Mouse (Mus musculus): ENCODE measurements around the gene Il20rb. TPM values are rescaled to one million over a fixed set of nuclear protein-coding genes. Genes with fewer than 3 reads are reported as not detected.
A peak's percentile ranks its signal among the peaks of the same experiment; 100 is the strongest.

Gene Il20rb
- polyA plus RNA-seq, 1 experiment from 2014 or later = 3.7 TPM

DNA sequence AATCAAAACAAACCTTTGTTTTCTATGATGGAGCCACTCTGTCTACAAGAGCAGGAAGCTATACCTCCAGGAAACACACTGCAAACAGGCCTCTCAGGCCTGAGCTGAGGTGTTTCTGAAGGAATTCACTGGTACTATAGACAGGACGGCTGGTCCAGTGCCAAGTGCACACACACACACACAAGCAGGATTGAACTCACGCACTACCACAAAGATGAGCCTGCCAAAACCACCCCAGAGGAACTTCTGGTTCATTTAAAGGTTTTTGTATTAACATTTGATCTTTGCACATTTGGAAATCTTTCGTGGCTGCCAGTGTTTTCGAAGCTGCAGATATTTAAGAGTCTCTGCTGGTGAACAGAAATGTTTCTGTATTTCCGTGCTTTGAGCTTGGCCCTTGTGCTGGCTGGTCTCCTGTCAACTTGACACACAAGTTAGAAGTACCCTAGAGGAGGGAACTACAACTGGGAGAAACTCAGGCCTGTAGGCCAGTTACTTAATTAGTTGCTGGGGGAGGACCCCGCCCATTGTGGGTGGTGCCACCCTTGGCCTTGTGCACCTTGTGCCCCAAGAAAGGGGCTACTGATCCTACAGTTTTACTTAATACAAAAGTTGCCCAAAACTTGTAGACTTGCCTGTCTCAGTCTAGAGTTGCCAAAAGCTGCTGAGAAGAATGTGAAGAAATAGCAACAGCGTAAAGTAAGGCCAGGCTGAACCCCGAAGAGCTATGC, 49.6 kb downstream of the Il20rb start:
- whole genome bisulfite sequencing = 58% methylated on average over 8 of the region's 8 CpGs
- H3K4me3 ChIP-seq (ENCODE audit: low read depth, low read length) = no peak overlapping the region
- no peak overlapping the region for H3K4me2 ChIP-seq (ENCODE audit: low read depth, low read length)
- no peaks in the 10 kb centered on the region for H3K36me3 ChIP-seq (ENCODE audit: control insufficient read depth, insufficient read depth, low read length)
- no peaks in the 10 kb centered on the region for H3K27me3 ChIP-seq (replicated peaks; ENCODE audit: control insufficient read depth, insufficient read depth, low read length)
- no peak for ATAC-seq (ENCODE audit: low read depth)
- H3K27ac ChIP-seq (replicated peaks; ENCODE audit: low read depth, low read length) = peak overlapping the region; percentile 44
- H3K9me3 ChIP-seq (ENCODE audit: control insufficient read depth, low read length) = no peaks in the 10 kb centered on the region
- H3K4me1 ChIP-seq (ENCODE audit: control insufficient read depth, insufficient read depth, low read length) = peaks cover 3% of the 10 kb centered on the region; the same call in 1 of the 2 replicates
- DNase-seq (ENCODE audit: low spot score) = peak; percentile 56
- H3K9ac ChIP-seq (ENCODE audit: low read depth, low read length) = no peak overlapping the region

DNA sequence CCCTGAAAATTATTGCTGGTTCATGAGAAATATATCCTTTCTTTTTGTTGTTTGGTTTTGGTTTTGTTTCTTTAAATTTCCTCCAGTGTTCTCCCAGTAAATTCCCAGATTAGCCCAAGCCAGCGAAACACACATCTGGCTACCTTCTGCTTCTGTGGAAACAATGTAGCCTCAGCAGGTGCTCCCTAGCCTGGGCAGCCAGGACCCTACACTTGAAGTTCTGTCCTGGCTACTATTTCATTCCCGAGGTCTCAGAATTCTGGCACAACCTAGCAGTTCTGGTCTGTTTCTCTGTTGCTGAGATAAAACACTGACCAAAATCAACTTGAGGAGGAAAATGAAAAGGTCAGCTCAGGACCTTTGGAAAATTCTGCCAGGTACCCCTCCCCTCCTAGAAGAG, 55.2 kb downstream of the Il20rb start:
- Histone ChIP-seq H3K4me1 (ENCODE audit: control insufficient read depth, insufficient read depth, low read length) (peaks cover 14% of the 10 kb centered on the region), H3K4me3 (ENCODE audit: low read depth, low read length) (no peak overlapping the region), H3K9me3 (ENCODE audit: control insufficient read depth, low read length) (no peaks in the 10 kb centered on the region), H3K4me2 (ENCODE audit: low read depth, low read length) (no peak overlapping the region), H3K9ac (ENCODE audit: low read depth, low read length) (no peak overlapping the region), H3K27ac (replicated peaks; ENCODE audit: low read depth, low read length) (no peak overlapping the region), H3K27me3 (replicated peaks; ENCODE audit: control insufficient read depth, insufficient read depth, low read length) (no peaks in the 10 kb centered on the region), H3K36me3 (ENCODE audit: control insufficient read depth, insufficient read depth, low read length) (no peaks in the 10 kb centered on the region)
- ATAC-seq (ENCODE audit: low read depth) (no peak), DNase-seq (ENCODE audit: low spot score) (no peak)
- 31% methylated on average over 2 of the region's 2 CpGs for WGBS

DNA sequence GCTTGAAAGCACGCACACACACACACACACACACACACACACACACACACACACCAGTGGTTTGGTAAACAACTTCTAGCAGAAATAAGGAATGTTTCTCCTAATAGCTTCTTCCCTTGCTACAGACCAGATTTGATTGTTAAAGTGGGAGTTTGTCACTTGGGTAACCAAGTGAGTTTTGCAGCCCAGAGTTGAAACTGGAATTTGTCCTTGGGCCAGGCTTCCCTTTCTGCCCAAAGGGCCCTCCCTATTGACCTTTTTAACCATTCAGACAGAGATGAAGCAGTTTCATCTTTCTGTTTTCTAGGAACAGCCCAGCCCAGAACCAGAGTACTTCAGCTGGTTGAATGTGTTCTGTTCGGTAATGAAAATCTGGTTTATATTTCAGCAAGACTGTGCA, 55.7 kb downstream of the Il20rb start:
- H3K9ac ChIP-seq (ENCODE audit: low read depth, low read length) = no peak overlapping the region
- DNase-seq (ENCODE audit: low spot score) (no peak), ATAC-seq (ENCODE audit: low read depth) (no peak)
- H3K27ac ChIP-seq (replicated peaks; ENCODE audit: low read depth, low read length) = 0 out of 2 replicates have a peak overlapping the region, but pooled peaks have one; percentile 11
- H3K9me3 ChIP-seq (ENCODE audit: control insufficient read depth, low read length) = no peaks in the 10 kb centered on the region
- H3K4me2 ChIP-seq (ENCODE audit: low read depth, low read length) = no peak overlapping the region
- WGBS = 34% methylated on average over 2 of the region's 2 CpGs
- H3K4me3 ChIP-seq (ENCODE audit: low read depth, low read length) = no peak overlapping the region
- H3K27me3 ChIP-seq (replicated peaks; ENCODE audit: control insufficient read depth, insufficient read depth, low read length) = no peaks in the 10 kb centered on the region
- no peaks in the 10 kb centered on the region for H3K36me3 ChIP-seq (ENCODE audit: control insufficient read depth, insufficient read depth, low read length)
- H3K4me1 ChIP-seq (ENCODE audit: control insufficient read depth, insufficient read depth, low read length) = peaks cover 14% of the 10 kb centered on the region

DNA sequence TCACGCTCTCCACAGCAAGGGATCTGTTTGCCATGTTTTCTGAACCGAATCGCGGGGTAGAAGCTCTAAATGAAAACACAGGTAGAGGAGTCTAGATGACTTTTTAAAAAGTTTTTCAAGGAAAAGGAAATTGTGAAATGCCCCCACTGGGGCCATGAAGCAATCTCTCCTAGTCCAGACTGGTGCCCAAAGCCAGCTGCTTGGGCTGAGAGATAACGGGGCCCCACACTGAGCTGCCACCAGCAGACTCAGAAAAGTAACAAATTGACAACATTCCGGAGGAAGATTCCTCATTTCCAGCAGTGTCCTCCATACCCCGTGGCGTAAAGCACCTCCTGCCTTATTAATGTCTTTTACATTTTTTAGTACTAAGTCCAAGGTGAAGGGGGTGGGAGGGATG, 66.9 kb downstream of the Il20rb start:
- H3K9me3 ChIP-seq (ENCODE audit: control insufficient read depth, low read length) = no peaks in the 10 kb centered on the region
- no peak overlapping the region for H3K4me2 ChIP-seq (ENCODE audit: low read depth, low read length)
- ATAC-seq (ENCODE audit: low read depth) (no peak), DNase-seq (ENCODE audit: low spot score) (no peak)
- H3K27me3 ChIP-seq (replicated peaks; ENCODE audit: control insufficient read depth, insufficient read depth, low read length) = no peaks in the 10 kb centered on the region
- H3K9ac ChIP-seq (ENCODE audit: low read depth, low read length) = no peak overlapping the region
- H3K36me3 ChIP-seq (ENCODE audit: control insufficient read depth, insufficient read depth, low read length) = no peaks in the 10 kb centered on the region
- 72% methylated on average over 8 of the region's 8 CpGs for WGBS
- no peak overlapping the region for H3K4me3 ChIP-seq (ENCODE audit: low read depth, low read length)
- H3K27ac ChIP-seq (replicated peaks; ENCODE audit: low read depth, low read length) = no peak overlapping the region
- H3K4me1 ChIP-seq (ENCODE audit: control insufficient read depth, insufficient read depth, low read length) = 0 out of 2 replicates have a peak, but pooled peaks cover 3% of the 10 kb centered on the region

DNA sequence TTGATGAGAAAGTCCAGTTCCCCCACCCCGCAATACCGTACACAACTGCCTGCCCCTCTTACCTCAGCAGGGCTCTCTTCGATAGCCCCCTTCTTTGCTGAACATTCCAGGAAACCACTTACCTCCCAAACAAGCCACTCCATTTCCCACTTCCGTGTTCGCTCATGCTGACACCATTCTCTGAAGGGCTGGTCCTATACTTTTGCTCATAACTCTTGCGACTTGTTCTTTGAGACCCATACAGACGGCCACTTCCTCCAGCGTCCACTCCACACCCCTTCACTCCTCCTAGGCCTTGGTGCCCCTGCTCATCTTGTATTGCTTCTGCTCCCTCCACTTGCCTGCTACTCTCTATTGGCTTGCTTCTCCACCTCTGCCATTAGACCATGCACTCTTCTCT, 67.5 kb downstream of the Il20rb start:
- DNase-seq (ENCODE audit: low spot score) (no peak), ATAC-seq (ENCODE audit: low read depth) (no peak)
- Histone ChIP-seq H3K4me2 (ENCODE audit: low read depth, low read length) (no peak overlapping the region), H3K27me3 (replicated peaks; ENCODE audit: control insufficient read depth, insufficient read depth, low read length) (no peaks in the 10 kb centered on the region), H3K27ac (replicated peaks; ENCODE audit: low read depth, low read length) (no peak overlapping the region), H3K36me3 (ENCODE audit: control insufficient read depth, insufficient read depth, low read length) (no peaks in the 10 kb centered on the region), H3K4me1 (ENCODE audit: control insufficient read depth, insufficient read depth, low read length) (0 out of 2 replicates have a peak, but pooled peaks cover 3% of the 10 kb centered on the region), H3K9ac (ENCODE audit: low read depth, low read length) (no peak overlapping the region), H3K9me3 (ENCODE audit: control insufficient read depth, low read length) (no peaks in the 10 kb centered on the region), H3K4me3 (ENCODE audit: low read depth, low read length) (no peak overlapping the region)
- 84% methylated on average over 8 of the region's 8 CpGs for WGBS

DNA sequence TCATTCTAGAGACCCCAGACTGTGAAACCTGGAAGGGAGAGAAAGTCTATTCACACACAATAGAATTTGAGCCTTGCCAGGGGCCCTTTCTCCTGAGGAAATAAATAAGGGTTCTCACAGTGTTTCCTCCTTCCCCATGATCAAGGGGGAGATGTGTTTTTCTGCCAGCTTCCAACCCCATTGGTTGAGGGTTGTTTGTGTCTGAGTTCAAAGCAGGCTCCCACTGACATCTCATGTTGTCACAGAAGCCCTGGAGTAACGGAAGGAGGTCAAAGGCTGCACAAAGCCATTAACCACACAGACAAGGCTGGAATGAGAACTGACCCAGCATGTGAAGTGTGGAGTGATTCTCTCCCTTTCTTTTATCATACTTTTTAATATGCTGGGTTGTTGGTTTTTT, 69.8 kb downstream of the Il20rb start:
- Histone ChIP-seq H3K27ac (replicated peaks; ENCODE audit: low read depth, low read length) (no peak overlapping the region), H3K4me3 (ENCODE audit: low read depth, low read length) (no peak overlapping the region), H3K9me3 (ENCODE audit: control insufficient read depth, low read length) (no peaks in the 10 kb centered on the region), H3K36me3 (ENCODE audit: control insufficient read depth, insufficient read depth, low read length) (no peaks in the 10 kb centered on the region), H3K4me1 (ENCODE audit: control insufficient read depth, insufficient read depth, low read length) (0 out of 2 replicates have a peak, but pooled peaks cover 3% of the 10 kb centered on the region), H3K9ac (ENCODE audit: low read depth, low read length) (no peak overlapping the region), H3K4me2 (ENCODE audit: low read depth, low read length) (no peak overlapping the region), H3K27me3 (replicated peaks; ENCODE audit: control insufficient read depth, insufficient read depth, low read length) (no peaks in the 10 kb centered on the region)
- DNase-seq (ENCODE audit: low spot score) (no peak), ATAC-seq (ENCODE audit: low read depth) (no peak)
- WGBS = 46% methylated on average over 1 of the region's 1 CpGs

DNA sequence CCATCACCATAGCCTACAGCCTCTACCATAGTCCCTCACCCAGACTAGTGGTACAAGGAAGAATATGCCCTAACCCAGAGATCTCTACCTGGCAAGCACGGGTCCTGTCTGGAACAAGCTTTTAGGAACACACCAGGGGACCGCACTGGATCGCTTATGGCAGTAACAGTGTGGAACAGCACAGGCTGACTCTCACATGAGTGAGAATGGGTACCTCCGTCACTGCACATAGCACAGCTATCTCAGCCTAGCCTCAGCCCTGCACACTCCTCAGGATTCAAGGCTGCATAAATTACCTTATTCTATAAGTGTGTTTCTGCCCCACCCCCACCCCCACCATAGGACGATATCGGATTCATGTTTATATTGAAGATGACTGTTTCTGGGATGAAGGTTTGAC, 70.3 kb downstream of the Il20rb start:
- 0 out of 2 replicates have a peak, but pooled peaks cover 3% of the 10 kb centered on the region for H3K4me1 ChIP-seq (ENCODE audit: control insufficient read depth, insufficient read depth, low read length)
- H3K27ac ChIP-seq (replicated peaks; ENCODE audit: low read depth, low read length) = no peak overlapping the region
- DNase-seq (ENCODE audit: low spot score) = no peak

DNA sequence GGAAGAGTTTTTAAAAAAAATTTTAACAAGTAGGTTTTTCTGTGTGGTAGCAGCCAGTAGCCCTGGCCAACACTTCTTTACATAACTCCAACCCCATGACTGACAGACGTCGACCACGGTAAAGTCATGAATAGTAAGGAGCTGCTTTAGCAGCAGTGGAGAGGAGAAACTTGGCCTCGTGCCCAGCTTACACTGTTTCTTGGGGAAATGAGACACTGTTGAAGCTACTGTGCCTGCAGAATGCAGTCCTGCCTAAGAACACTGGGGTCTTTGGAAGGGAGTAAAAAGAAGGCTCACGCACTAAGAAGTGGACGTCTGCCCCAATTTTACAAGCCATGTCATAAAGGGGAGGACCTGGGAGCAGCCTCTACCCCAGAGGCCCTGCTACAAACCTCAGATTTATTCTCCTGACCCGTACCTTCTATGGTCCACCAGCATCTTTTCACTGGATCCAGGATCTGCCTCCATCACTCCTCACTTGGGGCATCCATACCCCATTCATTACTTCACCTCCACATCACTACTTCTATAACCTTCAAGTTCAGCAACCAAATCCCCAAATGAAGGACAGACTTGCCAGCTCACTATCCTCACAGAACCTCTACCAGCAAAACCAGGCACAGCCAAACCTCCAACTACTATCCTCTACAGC, 71.1 kb downstream of the Il20rb start:
- Histone ChIP-seq H3K4me3 (ENCODE audit: low read depth, low read length) (no peak overlapping the region), H3K27me3 (replicated peaks; ENCODE audit: control insufficient read depth, insufficient read depth, low read length) (no peaks in the 10 kb centered on the region), H3K9me3 (ENCODE audit: control insufficient read depth, low read length) (no peaks in the 10 kb centered on the region), H3K4me1 (ENCODE audit: control insufficient read depth, insufficient read depth, low read length) (0 out of 2 replicates have a peak, but pooled peaks cover 3% of the 10 kb centered on the region), H3K4me2 (ENCODE audit: low read depth, low read length) (no peak overlapping the region), H3K9ac (ENCODE audit: low read depth, low read length) (no peak overlapping the region), H3K36me3 (ENCODE audit: control insufficient read depth, insufficient read depth, low read length) (no peaks in the 10 kb centered on the region), H3K27ac (replicated peaks; ENCODE audit: low read depth, low read length) (no peak overlapping the region)
- ATAC-seq (ENCODE audit: low read depth) (peak; percentile 71), DNase-seq (ENCODE audit: low spot score) (peak; percentile 87)
- WGBS = 35% methylated on average over 7 of the region's 7 CpGs

More for the DNA sequence above, 70.3 kb downstream of the Il20rb start:
- no peak overlapping the region for H3K4me2 ChIP-seq (ENCODE audit: low read depth, low read length)
- H3K9ac ChIP-seq (ENCODE audit: low read depth, low read length) = no peak overlapping the region
- no peak overlapping the region for H3K4me3 ChIP-seq (ENCODE audit: low read depth, low read length)
- H3K9me3 ChIP-seq (ENCODE audit: control insufficient read depth, low read length) = no peaks in the 10 kb centered on the region
- 71% methylated on average over 6 of the region's 6 CpGs for WGBS
- ATAC-seq (ENCODE audit: low read depth) = no peak
- no peaks in the 10 kb centered on the region for H3K36me3 ChIP-seq (ENCODE audit: control insufficient read depth, insufficient read depth, low read length)
- no peaks in the 10 kb centered on the region for H3K27me3 ChIP-seq (replicated peaks; ENCODE audit: control insufficient read depth, insufficient read depth, low read length)

Measured in embryonic facial prominence, embryonic 14.5 days (tissue).